Mouse (Mus musculus) adrenal gland, postnatal 10 days (tissue): Measurements from ENCODE around the gene Parp16. TPM values are rescaled to one million over a fixed set of nuclear protein-coding genes. Genes with fewer than 3 reads are reported as not detected.

Experiments
- total RNA-seq, 2 experiments: library from RNA; stranded (reverse); gene quantifications; 2 replicates each; pipeline ENCODE4 v1.2.3; 2021

Gene Parp16
- total RNA-seq, 2 experiments from 2014 or later, result 12.9 to 19.6 TPM

Other genes starting within 250 kb of the Parp16 start
- under 1 TPM; 0.09 to 0.15 TPM for gene Slc24a1, start 243.7 kb upstream of the Parp16 start, total RNA-seq
- 10 to 100 TPM; 27.5 to 31.5 TPM for gene Ints14, start 234.4 kb upstream of the Parp16 start, total RNA-seq
- 100 to 1,000 TPM; 151 to 154 TPM for gene Hacd3, start 173.7 kb upstream of the Parp16 start, total RNA-seq
- 10 to 100 TPM; 74.0 to 86.7 TPM for gene Dpp8, start 162.9 kb upstream of the Parp16 start, total RNA-seq
- 10 to 100 TPM; 18.0 to 27.0 TPM for gene Igdcc4, start 93.9 kb upstream of the Parp16 start, total RNA-seq
- gene Igdcc3, start 54.2 kb upstream of the Parp16 start, total RNA-seq, result 1 to 10 TPM; 1.2 to 1.7 TPM
- gene Cilp, start 69.8 kb downstream of the Parp16 start, total RNA-seq, result 10 to 100 TPM in 1 of 2 experiments, 1 to 10 TPM in 1; 8.6 to 10.9 TPM
- gene Clpx, start 98.9 kb downstream of the Parp16 start, total RNA-seq, result 100 to 1,000 TPM; 144 to 173 TPM
- 10 to 100 TPM; 13.6 to 17.1 TPM for gene Pdcd7, start 150.8 kb downstream of the Parp16 start, total RNA-seq
- under 1 TPM in 1 of 2 experiments, not detected in 1; 0.45 TPM for gene Ubap1l, start 165.7 kb downstream of the Parp16 start, total RNA-seq
- 1 to 10 TPM in 1 of 2 experiments, under 1 TPM in 1; 0.84 to 3.9 TPM for gene Kbtbd13, start 196.3 kb downstream of the Parp16 start, total RNA-seq
- gene Rasl12, start 203.2 kb downstream of the Parp16 start, total RNA-seq, result 10 to 100 TPM; 32.3 to 76.7 TPM
- gene Slc51b, start 227.6 kb downstream of the Parp16 start, total RNA-seq, result under 1 TPM; 0.45 to 0.78 TPM
- 10 to 100 TPM; 11.2 to 14.1 TPM for gene Mtfmt, start 240.4 kb downstream of the Parp16 start, total RNA-seq